Mouse (Mus musculus): ENCODE results near the gene Alpk1.

The Alpk1 gene

DNA sequence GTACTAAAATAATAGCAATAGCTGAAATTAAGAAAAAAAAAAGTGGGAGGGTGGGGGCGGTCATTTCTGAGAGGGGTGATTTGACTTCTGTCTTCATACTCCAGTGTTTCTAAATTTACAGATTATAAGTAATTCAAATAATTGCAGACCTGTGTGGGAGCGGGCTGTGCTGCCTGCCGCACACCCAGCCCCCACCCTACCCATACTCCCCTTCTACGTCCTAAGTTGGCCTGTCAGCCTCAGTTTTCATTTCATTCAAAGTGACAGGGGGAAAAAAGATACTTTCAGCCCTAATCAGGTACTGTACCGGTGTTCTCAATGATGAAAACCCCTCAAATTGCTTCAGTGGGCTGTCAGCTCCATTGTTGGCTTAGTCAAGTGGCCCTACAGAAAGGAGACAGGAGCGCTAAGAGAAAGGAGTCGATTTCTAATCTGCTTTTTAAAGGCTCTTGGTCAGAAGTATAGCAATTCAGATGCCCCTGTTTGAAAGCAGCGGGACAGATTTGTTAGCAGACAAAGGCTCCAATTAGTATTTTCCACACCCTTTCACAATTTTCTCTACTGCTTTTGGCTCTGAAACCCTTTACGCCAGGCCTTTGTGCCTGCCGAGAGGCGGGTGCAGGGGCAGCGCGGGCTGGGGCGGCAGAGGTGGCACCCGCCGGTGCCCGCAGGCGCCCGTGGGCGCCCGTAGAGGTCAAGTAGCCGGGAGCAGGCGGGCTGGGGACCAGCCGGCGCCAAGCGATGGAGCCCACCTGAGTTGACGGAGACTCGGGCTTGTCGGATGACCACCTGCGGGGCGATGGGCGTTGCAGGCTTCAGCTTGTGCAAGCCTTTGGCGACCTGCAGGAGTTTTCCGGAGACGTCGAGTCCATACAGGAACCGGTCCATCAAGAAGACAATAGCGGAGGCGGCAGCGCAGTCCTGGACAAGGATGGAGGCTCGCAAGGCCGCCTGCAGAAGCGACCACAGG, 85.2 kb downstream of the Alpk1 start:
- DNase-seq (ENCODE audit: low spot score in 2 of 2): no peak

DNA sequence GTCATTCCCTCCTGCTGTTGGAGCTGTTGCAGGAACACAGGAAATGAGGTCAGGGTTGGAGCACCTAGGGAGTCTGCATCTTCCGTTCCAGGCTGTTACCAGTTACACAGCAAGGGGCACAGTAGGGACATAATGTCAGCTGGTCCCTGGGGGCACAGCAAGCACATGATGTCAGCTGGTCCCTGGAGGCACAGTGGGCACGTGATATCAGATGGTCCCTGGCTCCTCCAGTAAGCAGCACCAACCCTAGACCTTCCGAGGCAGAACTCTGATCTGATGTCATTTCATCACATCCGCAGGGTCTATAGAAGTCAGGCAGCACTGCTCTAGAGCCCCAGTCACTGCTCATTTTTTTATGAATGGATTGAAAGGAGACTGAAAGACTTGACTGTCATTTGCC, 89.1 kb downstream of the Alpk1 start:
- DNase-seq (ENCODE audit: low spot score in 2 of 2): no peak

DNA sequence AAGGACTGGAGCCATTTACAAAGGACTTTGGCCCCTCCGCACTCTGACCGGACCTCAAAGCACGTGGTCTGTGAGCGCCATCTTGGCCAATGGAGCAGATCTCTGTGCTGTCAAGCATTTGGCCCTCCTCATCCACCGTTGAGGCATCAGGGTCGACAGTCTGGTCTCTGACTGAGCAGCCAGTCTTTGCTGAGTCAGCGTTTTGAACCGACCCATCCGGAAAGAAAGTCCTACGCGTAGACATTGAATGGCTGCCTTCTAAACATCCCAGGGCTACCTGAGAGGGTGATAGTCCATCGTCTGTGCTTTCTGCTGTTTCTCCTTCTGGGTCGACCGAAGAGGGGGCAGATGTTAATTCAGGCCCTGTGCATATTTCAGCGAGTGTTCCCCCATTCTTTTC, 100.6 kb downstream of the Alpk1 start:
- no peak for DNase-seq (ENCODE audit: low spot score in 2 of 2)

DNA sequence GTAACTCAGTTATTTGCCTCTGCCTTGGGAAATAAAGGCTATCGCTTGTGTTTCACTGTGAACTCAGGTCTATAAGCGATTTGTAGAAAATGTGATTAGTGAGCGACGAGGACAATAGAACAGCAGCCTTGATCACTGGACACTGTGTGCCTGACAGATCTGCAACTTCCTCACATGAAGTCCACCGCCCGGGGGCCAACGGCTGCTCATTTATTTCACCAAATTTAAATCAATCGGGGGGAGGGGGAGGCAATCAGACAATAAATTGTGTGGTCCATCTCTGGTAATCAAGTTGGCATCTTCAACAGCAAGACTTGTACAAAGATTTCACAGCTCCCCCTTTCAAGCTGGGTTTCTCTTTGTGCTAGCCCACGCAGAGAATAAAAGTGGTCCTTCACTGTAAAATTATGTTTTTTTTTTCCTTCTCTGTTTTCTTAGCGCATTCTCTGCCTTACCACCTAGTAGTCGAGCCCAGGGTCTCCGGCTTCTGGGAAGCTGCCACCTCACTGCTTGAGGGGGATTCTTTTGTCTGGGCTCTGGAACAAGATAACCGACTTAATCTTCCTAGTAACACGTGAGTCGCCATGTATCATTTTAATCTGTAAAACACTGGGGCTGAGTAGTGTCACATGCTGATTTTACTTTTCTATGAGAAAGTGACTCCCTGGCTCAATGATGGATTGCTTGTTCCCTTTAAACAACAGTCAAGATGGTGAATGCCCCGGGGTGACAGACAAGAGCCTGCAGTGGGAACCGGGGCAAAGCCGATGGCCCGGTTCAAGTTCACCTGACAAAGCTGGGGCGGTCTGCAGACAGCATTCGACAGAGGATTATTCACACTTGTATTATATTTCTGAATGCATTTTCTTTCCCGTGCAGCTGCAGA, 118.4 kb downstream of the Alpk1 start:
- no peak for DNase-seq (ENCODE audit: low spot score in 2 of 2)

DNA sequence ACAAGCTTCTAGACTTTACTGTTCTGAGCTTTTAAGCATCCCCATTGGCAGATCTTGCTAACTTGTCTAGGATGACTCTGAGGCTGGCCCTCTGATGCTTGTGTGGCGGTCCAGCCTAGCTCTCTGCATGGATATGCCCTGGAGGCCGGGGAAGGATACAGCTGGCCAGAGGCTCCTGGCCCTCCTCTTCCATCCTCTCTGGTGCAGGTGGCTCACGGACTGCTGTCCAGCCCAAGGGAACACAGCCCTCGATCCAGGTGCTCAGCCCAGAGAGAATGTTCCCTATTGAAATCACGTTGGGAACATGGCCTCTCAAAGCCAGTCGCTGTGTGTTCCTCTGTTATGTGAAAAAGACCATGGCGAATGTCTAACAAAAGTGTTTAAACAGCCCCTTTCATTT, 119.6 kb downstream of the Alpk1 start:
- no peak for DNase-seq (ENCODE audit: low spot score in 2 of 2)

DNA sequence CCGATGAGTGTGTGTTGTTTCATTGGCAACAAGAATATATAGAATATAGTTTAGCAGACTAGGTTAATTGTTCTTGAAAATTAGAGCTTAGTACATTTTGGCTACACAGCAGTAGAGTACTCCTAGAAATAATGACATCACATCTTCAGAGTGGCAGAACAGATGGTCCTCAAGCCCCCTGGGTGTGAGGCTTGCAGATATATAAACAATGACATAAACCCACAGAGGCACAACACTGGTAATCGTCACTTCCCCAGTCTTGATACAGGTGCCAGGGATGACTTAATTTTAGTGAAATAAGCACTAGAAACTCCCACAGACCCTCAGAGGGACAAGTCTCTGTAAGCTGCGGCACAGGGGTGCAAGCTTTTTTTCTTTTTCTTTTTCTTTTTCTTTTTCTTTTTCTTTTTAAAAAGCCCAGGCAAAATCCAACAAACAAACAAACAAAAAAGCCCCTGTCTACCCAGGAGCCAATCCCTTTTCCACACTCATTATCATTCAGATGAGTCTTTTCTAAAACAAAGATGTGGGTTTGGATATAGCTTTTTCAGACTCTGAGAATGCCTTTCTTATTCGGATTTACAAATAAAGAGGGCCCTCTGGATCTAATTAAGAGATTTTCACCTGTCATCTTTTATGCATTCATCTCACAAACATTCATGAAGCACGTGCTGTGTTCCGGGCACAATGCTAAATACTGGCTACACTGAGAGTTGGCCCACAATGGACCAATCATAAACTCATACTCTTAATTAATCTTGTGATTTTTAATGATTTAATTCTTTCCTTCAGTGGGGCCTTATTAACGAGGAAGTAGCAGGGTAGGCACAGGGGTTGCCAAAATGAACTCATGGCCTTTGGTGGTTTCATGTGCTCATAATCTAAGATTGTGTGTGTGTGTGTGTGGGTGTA, 128.3 kb downstream of the Alpk1 start:
- no peak for DNase-seq (ENCODE audit: low spot score in 2 of 2)

DNA sequence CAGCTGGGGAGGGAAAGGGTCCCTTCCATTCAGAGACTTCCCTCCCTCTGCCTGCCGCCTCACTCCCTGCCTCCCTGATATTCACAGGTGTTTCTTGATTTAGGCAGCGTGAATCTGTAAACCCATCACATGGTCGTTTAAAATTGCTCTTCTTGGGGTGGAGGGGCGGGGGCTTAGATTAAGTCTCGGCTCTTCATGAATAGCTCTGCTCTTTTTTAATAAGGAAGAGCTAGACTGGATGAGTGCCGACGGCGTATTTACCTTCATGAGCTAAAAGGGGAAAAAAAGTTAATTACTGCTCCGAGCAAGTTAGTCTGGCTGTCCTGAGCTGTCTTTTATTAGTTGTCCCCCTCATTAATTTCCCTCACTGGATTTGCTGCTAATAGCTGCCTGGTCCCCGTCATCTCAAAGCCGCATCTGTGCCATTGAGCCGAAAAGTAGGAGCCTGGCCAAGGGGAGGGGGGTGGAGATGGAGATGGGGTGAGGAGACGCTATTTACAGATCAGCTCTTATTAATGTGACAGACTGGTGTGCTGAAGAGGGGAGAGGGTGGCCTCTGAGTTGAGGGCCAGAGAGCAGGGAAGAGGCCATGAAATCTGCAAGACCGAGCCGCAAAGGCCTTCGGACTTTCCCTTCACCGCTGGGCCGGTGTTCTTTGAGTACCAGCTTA, 134.0 kb downstream of the Alpk1 start:
- DNase-seq (ENCODE audit: low spot score in 2 of 2): no peak

DNA sequence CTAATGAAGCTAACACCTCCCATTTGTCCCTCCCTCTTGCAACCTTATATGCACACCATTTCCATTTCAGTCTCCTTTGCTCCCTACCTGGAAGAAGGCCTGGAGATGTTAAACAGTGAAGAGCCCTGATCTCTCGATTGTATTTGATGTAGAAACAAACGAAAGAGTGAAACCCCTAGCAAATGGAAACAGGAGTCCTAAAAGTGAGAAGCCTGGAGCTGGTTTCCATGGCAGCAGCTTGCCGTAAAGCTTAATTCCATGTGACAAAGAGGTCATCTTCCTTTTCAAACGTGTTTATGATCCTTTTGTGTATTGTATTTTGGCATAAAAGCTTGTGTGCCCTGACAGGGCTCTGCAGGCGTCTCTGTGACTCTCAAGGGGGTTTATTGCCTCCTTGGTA, 138.1 kb downstream of the Alpk1 start:
- no peak for DNase-seq (ENCODE audit: low spot score in 2 of 2)

DNA sequence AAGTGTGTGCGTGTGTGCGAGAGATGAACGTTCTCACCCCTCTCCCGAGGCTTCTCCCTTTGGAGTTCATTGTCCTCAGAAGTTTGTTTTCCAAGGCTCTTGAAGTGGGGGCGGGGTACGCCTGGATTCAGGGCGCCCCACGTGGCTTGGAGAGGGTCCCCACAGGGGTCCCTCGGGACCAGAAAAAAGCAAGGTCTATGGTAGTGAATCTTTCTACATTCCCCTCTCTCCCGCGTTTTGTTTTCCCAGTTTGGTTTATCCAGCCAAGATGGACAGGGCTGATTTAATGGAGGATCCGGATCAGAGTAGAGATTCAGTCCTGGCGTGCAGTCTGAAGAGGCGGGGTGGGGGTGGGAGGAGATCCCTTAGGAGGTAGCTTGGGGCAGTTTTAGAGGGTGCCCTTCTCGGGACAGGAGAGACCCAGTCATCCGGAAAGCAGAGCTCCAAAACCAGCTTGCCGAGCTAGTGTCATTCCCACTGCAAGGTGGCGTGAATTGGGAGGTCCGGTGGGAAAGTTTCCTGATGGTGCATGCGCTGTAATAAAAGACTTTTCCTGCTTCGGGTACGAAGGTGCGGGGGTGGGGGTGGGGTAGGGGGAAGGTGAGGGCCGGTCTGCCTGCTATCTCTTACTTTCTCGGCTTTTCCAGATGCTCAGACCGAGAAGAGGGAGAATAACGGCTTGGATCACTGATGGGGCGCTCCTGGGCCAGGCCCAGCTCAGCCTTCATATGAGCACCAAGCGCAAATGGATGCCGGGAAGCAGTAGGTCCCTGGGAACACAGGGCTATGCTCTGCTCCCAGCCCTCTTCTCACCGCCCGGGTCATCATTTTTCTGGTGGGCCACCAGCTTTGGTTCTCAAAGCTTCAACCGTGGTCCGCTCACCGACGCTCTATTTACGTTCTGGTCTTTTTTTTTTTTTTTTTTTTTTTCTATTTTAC, 139.3 kb downstream of the Alpk1 start:
- no peak for DNase-seq (ENCODE audit: low spot score in 2 of 2)

DNA sequence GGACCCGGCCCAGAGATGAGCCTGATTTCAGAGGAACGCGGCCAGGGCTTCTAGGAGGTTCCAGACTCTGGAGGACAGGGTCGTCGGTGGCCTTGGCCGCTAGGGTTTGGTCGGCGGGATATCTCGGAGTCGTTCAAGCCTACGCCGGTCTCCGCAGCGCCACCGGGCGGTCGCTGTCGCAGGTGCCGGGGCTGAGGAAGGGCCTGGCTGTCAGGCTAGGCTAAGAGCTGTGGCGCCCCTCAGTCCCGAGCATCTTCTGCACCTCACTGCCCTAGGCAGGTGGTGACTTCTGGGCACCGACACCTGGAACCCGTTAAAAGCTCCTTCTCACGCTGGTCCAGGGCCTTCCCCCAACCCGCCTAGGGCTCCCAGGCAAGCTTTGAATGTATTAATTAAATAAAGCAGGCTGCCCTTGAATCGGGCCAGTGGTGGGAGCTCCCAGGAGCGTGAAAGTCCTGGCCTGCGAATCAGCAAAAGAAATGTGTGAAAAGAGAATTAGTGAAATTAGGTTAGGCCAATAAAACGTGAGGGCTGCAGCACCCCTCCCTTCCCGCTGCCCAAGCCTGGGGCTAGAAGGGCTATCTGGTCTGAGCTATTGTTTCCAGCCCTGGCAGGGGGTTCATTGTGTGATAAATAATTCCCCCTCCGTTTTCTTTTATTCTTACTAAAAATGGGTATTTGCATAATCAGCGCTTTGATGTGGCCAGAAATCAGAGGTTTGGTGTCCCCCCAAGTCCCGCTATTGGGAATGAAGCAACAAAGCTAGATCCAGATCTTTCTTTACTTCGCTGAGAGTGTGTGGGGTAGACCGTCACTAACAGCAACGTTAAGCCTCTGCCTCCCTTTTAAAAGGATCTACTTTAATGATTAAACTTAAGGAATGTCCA, 140.2 kb downstream of the Alpk1 start:
- DNase-seq (ENCODE audit: low spot score in 2 of 2): peak in 1 of 2 experiments; percentile 4

DNA sequence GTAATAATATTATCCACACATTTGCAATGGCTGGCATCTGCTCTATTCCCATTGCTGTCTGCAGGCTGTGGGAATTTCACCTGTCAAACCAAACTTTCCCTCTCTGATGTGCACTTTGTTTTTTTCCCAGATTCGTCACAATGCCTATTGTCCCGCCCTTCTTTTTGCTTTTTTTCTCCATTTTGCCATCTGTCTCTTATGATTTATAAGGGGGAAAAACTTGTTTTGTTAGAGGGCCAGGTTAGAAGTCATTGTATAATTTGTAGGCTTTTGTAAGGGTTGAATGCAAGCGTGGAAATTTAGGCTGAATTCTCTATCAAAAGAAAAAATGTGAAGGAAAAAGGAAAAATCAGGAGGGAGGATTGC, 145.4 kb downstream of the Alpk1 start:
- no peak for DNase-seq (ENCODE audit: low spot score in 2 of 2)

DNA sequence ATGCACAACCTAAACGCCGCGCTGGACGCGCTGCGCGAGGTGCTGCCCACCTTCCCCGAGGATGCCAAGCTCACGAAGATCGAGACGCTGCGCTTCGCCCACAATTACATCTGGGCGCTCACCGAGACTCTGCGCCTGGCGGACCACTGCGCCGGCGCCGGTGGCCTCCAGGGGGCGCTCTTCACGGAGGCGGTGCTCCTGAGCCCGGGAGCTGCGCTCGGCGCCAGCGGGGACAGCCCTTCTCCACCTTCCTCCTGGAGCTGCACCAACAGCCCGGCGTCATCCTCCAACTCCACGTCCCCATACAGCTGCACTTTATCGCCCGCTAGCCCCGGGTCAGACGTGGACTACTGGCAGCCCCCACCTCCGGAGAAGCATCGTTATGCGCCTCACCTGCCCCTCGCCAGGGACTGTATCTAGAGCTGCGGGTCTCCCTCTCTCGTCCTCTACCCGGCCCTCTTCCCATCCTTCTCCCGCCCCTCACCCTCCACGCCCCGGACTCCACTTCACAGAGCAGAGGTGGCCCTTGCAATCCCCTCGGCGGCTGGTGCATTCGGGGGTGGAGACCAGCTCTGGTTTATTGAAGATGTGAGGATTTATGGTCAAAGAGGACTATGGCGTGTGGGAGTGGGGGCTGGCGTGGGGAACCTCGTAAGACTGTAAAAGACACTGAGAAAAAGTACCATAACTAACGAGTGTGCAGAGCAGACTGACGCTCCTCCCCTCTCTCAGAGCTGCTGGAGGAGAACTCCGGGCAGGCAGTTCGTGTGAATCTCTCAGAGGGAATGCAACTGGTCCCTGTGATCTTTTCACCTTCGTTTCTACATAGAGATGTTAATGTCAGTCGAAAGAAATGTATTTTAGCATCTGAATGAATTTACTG, 146.0 kb downstream of the Alpk1 start:
- DNase-seq (ENCODE audit: low spot score in 2 of 2): peak; percentile 24 to 77

DNA sequence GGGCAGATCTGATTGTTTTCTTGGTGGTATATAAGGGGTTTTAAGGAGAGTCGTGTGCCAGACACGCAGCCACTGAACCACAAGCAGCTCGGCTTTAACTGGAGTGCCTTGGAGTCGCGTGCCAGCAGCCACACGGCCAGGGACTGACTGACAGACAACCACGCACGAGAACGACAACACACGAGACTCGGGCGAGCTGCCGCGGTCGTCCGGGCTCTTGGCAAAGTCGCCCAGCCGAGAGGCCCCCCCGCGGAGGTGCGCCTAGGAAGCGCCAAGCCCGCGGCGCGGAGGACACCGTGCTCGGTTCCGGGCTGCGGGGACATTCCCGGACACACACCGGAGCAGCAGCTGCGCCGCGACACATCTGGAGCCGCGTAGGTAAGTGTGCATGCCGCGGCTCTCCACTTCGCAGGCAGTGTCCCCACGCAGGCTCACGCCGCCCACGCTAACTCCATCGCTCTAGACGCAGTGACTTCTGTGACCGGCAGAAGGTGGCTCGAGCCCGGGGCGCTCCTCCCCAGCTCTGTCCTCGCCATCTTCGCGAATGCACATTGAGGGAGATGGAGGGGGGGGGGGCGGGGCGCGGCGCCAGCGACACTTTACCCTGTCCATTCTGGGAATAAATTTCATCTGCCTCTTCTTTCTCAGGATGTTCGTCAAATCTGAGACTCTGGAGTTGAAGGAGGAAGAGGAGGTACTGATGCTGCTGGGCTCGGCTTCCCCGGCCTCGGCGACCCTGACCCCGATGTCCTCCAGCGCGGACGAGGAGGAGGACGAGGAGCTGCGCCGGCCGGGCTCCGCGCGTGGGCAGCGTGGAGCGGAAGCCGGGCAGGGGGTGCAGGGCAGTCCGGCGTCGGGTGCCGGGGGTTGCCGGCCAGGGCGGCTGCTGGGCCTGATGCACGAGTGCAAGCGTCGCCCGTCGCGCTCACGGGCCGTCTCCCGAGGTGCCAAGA, 147.0 kb downstream of the Alpk1 start, which contains the start of gene Neurog2:
Gene Neurog2, plus strand, starts transcription at position 56 of the 953 bp plus-strand sequence.
- DNase-seq (ENCODE audit: low spot score in 2 of 2): peak in 1 of 2 experiments; percentile 46

DNA sequence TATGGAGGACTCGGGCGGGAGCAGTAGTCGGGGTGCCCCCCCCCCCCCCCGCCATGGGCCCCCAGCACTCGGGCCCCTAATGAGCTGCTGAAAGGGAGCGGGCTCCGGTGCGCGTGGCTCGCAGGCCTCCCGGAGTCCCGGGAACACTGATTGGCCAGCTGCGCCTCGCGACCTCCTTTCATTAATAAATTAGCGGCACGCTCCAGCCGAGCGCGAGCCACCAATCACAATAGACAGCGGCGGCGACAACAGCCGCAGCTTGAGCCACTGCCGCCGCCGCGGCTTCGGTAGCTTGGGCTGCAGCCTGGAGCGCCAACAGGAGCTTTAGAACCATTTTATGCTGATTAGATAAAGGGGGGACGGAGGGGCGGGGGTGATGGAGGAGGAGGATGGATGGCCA, 147.8 kb downstream of the Alpk1 start:
- DNase-seq (ENCODE audit: low spot score in 2 of 2): peak in 1 of 2 experiments; percentile 19

DNA sequence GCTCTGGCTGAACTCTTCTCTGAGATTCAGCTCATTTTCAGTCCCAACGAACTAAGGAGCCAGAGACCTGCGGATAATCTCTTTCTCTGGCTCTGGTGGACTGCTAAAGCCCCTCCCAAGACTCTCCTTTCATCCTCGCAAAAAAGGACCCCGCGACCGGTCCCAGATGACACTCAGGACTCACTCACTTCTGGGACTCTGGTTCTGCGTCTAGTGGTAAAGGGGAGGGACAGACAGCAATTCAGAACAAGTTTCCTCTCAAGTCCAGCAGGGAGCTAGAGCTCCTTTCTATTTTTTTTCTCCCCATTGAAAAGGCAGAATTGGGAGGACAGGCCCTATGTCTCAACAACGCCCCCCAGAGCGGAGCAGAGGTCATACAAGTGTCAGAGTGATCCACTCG, 148.7 kb downstream of the Alpk1 start:
- DNase-seq (ENCODE audit: low spot score in 2 of 2): peak in 1 of 2 experiments; percentile 7

DNA sequence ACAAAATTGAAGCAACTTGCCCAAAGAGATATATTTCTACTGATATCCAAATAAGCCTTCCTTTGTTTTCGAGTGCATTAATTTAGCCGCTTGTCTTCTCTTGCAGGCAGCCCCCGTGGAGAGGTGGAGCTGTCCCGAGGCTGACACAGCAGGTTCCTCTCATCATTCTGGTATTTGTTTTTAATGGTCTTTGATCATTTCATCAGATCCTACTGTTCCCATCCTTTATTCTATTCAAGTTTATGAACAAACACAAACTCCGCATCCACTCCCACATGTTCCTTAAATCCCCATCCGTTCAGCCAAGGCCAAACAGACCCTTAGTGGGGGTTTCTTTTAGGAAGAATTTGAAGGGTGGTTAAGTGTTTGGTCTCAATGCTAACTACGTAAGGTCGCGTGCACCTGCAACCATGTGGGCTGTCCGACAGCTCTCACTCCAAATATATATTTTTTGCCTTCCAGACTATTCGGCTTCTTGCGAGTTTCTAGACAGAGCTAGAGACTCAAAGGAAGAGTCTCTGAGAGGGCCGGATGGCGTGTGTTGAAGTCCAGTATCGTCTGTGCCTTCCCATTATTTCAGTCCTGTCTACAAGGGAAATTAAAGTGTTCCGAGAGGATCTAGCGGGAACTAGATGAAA, 149.5 kb downstream of the Alpk1 start:
- DNase-seq (ENCODE audit: low spot score in 2 of 2): peak in 1 of 2 experiments; percentile 1
